Mouse (Mus musculus): ENCODE measurements around the gene Pax3.

DNA sequence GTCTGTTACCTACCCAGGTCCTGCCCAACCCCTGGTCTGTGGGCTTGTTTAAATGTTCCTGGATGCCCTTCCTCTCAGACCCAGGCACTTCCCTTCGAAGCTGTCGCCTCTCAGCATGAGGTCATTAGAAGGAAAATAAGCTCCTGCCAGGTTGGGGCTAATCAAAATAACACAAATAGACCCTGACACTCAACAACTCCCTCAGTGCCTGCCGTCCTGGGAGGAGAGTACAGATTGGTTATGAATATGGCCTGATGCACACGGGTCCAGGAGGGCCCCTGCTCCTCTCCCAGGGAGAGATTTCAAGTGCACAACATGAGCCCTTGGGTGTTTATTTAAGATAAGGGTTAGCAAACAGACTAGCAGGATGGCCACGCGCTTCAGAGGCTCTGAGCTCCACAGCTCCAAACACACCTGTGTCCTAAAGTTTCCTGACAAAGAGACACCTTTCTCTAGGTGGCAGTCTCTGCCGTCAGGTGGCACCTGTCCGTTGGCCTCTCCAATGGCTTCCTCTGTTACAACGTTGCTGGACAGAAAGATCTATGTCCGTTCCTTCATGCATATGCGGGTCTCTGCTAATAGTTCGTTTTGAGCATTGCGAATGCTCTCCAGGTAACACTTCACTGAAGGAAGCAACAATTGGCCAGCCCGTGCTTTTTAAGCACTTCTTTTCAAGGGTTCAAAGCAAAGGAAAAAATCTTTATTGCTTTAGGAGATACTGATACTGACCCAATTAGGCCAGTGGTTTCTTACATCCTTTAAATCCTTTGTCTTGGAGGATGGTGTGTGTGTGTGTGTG is 56.2 kb downstream of the Pax3 start:
- TF ChIP-seq CTCF (IDR thresholded peaks at IDR 0.05; ENCODE audit: insufficient read depth, low read depth, low read length) = no peak
- TF ChIP-seq POLR2A (IDR thresholded peaks at IDR 0.05; ENCODE audit: insufficient read depth, low read depth, low read length) = no peak

Measured in olfactory bulb, adult 2 months (tissue).